Mouse (Mus musculus) CD8-positive naive resting alpha-beta T cell, adult 57 days (primary cell): ENCODE data around the gene Lrba. TPM values are rescaled to one million over a fixed set of nuclear protein-coding genes. Genes with fewer than 3 reads are reported as not detected.

Experiments used
- total RNA-seq: library from RNA; stranded (reverse); gene quantifications from one replicate; pipeline ENCODE4 v1.2.4, GENCODE M21; 2023

The Lrba gene
- total RNA-seq: 60.3 TPM

DNA sequence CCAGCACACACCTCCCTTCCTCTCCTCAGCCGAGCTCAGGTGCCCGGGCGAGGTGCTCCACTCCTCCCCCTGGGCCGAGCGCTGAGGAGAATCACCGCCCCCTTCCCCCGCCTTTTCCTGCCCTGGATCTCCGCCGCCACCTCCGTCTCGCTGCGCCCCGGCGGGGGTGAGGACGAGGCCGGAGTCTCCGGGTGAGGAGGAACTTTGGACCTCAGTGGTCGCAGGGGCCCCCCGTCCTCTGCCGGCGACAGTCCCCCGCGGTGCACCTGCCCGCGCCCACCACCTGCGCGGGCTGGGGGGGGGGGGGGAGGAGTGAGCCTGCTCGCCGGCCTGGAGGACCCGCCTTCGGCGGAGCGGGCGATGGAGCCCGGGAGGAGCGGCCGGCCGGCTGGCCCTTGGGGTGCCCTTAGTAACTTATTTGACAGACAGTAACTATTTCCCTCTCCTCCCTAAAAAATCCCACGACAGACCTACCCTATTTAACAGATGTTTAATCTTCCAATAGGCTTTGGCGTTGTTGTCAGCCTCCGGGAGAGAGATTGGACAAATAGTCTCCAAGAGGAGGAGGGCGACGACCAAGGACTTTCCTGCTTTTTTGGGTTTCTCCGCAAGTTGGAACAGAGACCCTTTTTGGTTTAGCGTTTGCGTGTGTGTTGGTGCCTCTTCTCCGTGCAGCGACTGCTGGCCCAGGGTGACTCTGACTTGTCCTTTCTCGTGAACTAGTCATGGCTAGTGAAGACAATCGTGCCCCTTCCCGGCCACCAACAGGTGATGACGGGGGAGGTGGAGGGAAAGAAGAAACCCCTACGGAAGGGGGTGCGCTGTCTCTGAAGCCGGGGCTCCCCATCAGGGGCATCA is at the start of gene Lrba:
TSS of gene Lrba (plus strand) at position 117 of the 858 bp plus-strand sequence.

DNA sequence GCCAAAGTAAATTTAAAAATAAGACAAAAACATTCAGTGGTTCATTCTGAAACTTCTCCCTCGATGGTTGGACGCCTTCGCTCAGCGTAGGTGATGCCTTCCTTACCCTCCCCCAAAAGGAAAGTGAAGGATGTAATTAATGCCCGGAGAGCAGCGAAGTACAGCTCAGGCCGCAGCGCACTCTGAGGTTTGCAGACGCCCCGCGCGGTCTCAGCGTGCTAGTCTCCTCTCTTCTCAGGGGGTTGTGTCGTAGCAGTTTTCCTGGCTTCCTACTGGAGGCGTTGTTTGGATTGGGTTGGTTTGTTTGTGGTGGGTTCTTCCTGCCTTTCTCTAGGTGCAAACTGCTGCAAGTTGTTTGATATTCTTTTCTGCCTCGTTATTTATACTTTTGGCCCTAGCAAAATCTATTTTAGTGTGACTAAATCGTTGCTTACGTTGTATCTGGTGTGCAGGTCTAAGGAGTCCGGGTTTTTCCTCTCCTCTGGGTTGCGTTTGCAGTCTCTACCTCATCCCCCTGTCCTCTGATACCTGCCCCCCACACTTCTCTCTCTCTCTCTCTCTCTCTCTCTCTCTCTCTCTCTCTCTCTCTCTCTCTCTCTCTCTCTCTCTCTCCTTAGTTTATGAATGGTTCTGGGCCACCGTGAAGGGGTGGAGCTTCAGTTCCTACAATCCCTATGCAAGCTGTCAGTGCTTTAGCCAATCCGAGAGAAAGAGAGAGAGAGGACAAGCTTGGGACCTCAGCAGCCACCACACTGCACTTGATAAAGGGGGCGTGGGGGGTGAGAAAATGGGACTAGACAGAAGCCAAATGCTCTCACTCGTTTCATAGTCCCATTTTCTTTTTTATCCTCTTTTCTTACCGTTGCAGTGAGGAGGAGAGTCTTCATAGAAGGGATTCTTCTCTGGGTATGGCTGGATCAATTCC is 323.9 kb downstream of the Lrba start, which contains the start of gene Mab21l2:
TSS of gene Mab21l2 (minus strand) at position 539 of the 925 bp plus-strand sequence.

Other genes starting within 250 kb of the Lrba start
- not detected for gene Prss48, start 222.2 kb upstream of the Lrba start, total RNA-seq
- gene Rps3a1, start 82.0 kb upstream of the Lrba start, total RNA-seq: 2,703 TPM